Mouse (Mus musculus) liver, adult 2 months (tissue): ENCODE measurements around the gene Fgfr2. TPM values are rescaled to one million over a fixed set of nuclear protein-coding genes. Genes with fewer than 3 reads are reported as not detected.

ENCODE experiments used
- DNase-seq: peaks from one replicate; pipeline ENCODE4 v3.0.0-alpha.2; 2011; ENCODE audit warnings: low read depth, low spot score; ENCODE audit errors: extremely low read depth
- H3K27ac ChIP-seq: fragments of 200-500 bp; replicated peaks from 2 replicates; pipeline ENCODE4 v1.5.1; 2012; ENCODE audit warnings: low read depth, mild to moderate bottlenecking, control low read depth, inconsistent platforms, low read length; ENCODE audit not compliant: insufficient read depth
- H3K27me3 ChIP-seq: fragments of 200-500 bp; 2 replicates; pipeline ENCODE4 v1.6.1; 2012; ENCODE audit warnings: mild to moderate bottlenecking, moderate library complexity, low read length, inconsistent platforms; ENCODE audit not compliant: control insufficient read depth, insufficient read depth
- H3K36me3 ChIP-seq: fragments of 200-500 bp; 2 replicates; pipeline ENCODE4 v1.6.1; 2012; ENCODE audit warnings: low read length, inconsistent platforms; ENCODE audit not compliant: control insufficient read depth, insufficient read depth
- H3K4me1 ChIP-seq: fragments of 200-500 bp; 2 replicates; pipeline ENCODE4 v1.6.1; 2011; ENCODE audit warnings: low read length; ENCODE audit not compliant: control insufficient read depth, insufficient read depth
- H3K4me3 ChIP-seq: fragments of 200-500 bp; 2 replicates; pipeline ENCODE4 v1.5.1; 2011; ENCODE audit warnings: low read depth, mild to moderate bottlenecking, control low read depth, low read length, moderate library complexity; ENCODE audit not compliant: insufficient read depth
- H3K79me2 ChIP-seq: fragments of 200-500 bp; 2 replicates; pipeline ENCODE4 v1.6.1; 2012; ENCODE audit warnings: inconsistent platforms, mild to moderate bottlenecking, low read length, moderate library complexity; ENCODE audit not compliant: control insufficient read depth, insufficient read depth
- H3K9ac ChIP-seq: fragments of 200-500 bp; 2 replicates; pipeline ENCODE4 v1.6.1; 2012; ENCODE audit warnings: low read depth, mild to moderate bottlenecking, control low read depth, inconsistent platforms, low read length
- CTCF ChIP-seq: fragments of 200-500 bp; IDR thresholded peaks from 2 replicates; pipeline ENCODE4 v1.5.1; 2011; ENCODE audit warnings: low read depth, low read length, control low read depth
- POLR2A ChIP-seq: fragments of 200-500 bp; IDR thresholded peaks from 2 replicates; pipeline ENCODE4 v1.6.1; 2011; ENCODE audit warnings: low read length, control low read depth; ENCODE audit not compliant: insufficient read depth; ENCODE audit errors: extremely low read depth
- WGBS: fragments of 180-500 bp; shearing (Covaris S2); methylation state at CpG from one replicate; pipeline ENCODE4 v1.1.7; 2018; 5-methylcytosine and 5-hydroxymethylcytosine counted together
- polyA plus RNA-seq: library from polyadenylated mRNA; depleted of rRNA; stranded (reverse); fragments of >200 nt; gene quantifications from 2 replicates; pipeline ENCODE4 v1.2.3, GENCODE M21; 2012
- total RNA-seq: library from RNA; depleted of rRNA; stranded (reverse); fragments of >200 nt; gene quantifications from 2 replicates; pipeline ENCODE4 v1.2.3, GENCODE M21; 2014

The Fgfr2 gene
- total and polyA plus RNA-seq, 2 experiments = 16.7 to 35.2 TPM

DNA sequence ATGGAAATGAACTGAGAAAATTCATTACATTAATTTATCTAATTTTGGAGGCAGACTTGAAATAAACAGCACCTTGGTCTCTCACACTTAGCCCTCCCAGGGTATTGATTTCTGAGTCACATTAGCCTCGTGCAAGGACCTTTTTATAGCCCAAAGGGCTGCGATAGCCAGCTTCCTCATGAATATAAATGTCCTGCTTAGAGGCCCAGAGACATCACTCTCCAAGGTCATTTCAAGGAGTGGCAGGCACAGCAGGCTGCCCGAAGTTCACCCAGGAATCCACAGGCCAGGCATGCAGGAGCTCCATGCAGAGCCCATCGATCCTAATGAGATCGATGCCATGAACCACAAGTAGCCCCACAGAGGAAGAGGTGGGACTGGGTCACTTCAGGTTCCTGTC, 697.1 kb downstream of the Fgfr2 start:
- H3K36me3 ChIP-seq = no peaks in the 10 kb centered on the region
- DNase-seq = no peak
- H3K27me3 ChIP-seq = no peaks in the 10 kb centered on the region
- TF ChIP-seq POLR2A (no peak), CTCF (no peak)
- 77% methylated on average over 5 of the region's 5 CpGs for WGBS
- no peak overlapping the region for H3K4me3 ChIP-seq
- no peaks in the 10 kb centered on the region for H3K79me2 ChIP-seq
- peaks cover 2% of the 10 kb centered on the region for H3K4me1 ChIP-seq
- H3K27ac ChIP-seq = no peak overlapping the region
- H3K9ac ChIP-seq = no peak overlapping the region

DNA sequence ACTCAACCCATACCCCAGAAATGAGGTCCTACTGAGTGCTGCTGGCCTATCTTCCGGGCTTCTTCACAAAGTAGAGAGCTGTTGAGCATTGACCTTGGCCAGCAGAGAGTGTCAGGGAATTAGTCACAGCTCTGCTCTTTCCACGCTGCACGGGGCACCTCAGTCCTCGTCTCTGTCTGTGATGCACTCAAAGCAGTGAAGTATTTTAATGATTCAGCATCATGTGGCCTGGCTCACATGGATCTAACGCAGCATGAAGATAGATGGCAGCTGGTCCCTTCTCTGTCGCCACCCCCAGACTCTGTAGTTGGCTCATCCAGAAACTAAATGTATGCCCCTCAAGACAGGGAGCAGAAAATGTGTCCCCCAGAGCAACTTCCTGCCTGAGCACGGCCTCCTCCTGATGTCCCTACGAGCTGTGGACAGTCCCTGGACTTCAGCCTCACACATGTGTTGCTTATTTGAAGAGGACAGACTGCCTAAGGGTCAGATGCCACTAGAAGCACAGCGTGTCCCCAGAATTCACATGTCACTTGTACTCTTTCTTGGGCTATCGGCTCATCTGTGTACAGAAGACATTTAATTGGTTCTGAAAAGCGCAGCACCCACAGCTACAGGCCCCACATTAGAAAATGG, 697.7 kb downstream of the Fgfr2 start:
- no peak for TF ChIP-seq CTCF
- TF ChIP-seq POLR2A = no peak
- H3K27ac ChIP-seq = no peak overlapping the region; the same call in 1 of the 2 replicates
- no peaks in the 10 kb centered on the region for H3K36me3 ChIP-seq
- H3K9ac ChIP-seq = no peak overlapping the region
- no peaks in the 10 kb centered on the region for H3K79me2 ChIP-seq
- peak; percentile 6 for DNase-seq
- no peaks in the 10 kb centered on the region for H3K27me3 ChIP-seq
- 71% methylated on average over 11 of the region's 11 CpGs for WGBS
- H3K4me1 ChIP-seq = peaks cover 2% of the 10 kb centered on the region
- no peak overlapping the region for H3K4me3 ChIP-seq

DNA sequence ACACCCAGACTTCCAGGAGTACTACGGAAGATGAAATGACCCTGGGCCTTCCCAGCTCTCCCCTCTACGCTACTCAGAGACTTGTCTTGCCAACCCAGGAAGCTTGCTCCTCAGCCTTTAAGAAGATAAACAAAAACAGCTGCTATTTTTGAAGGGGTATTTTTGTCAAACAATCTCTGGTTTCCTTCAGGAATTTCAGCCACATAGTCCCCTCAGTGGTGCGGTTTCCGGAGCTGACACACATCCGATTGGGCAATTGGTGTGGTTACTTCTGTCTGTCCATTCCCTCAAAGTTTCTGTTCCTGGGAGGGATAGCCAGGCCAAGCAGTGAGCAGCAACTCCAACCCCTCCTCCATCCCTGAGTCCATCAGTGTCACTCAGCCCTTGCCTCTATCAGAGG, 699.6 kb downstream of the Fgfr2 start:
- peak; percentile 28 for DNase-seq
- Histone ChIP-seq H3K4me1 (no peaks in the 10 kb centered on the region; the same call in 1 of the 2 replicates), H3K4me3 (no peak overlapping the region), H3K27me3 (no peaks in the 10 kb centered on the region), H3K9ac (no peak overlapping the region), H3K79me2 (no peaks in the 10 kb centered on the region), H3K27ac (peak overlapping the region; percentile 78), H3K36me3 (no peaks in the 10 kb centered on the region)
- TF ChIP-seq POLR2A (no peak), CTCF (no peak)
- WGBS = 80% methylated on average over 5 of the region's 5 CpGs

DNA sequence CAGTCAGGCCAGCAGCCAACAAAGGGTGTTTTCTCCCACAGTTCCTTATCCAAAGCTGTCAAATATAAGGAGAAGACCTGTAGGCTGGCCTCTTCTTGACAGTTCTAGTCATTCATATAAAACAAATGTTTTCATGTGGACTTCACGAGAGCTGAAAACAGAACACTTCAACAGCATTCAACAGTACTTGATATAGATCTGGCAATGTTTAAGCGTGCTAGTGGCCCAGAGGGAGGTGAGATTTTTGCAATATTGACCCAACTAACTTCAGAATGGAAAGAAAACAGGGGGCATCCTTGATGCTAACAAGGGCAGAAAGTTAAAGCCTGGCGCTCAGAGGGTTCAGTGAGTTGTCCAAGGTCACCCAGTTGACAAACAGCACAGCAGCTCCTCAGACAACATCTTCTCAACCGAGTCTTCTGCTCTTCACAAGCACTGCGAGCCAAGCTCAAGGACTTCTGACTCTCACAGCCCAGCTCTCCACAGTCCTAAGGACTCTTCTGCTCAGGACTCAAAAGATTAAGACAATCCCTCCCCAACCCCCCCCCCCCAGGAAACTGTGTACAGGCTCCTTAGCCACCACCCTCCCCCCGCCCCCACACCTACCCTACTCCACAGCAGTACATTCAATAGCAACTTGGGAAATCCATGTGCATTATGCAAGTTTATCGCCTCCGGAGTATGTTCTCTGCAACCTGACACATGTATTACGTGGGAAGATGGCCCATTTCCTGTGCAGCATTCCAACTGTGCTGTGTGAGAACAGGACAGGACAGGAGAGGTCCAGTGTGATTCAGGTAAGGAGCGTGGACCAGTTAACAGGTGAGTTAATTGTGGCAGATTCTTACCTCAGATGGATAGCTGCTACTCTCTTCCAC, 703.5 kb downstream of the Fgfr2 start:
- WGBS = 92% methylated on average over 10 of the region's 10 CpGs
- no peaks in the 10 kb centered on the region for H3K36me3 ChIP-seq
- DNase-seq = no peak
- H3K4me3 ChIP-seq = no peak overlapping the region
- H3K27ac ChIP-seq = no peak overlapping the region
- H3K79me2 ChIP-seq = no peaks in the 10 kb centered on the region
- no peak overlapping the region for H3K9ac ChIP-seq
- TF ChIP-seq POLR2A (no peak), CTCF (no peak)
- H3K27me3 ChIP-seq = no peaks in the 10 kb centered on the region
- no peaks in the 10 kb centered on the region; the same call in 1 of the 2 replicates for H3K4me1 ChIP-seq

DNA sequence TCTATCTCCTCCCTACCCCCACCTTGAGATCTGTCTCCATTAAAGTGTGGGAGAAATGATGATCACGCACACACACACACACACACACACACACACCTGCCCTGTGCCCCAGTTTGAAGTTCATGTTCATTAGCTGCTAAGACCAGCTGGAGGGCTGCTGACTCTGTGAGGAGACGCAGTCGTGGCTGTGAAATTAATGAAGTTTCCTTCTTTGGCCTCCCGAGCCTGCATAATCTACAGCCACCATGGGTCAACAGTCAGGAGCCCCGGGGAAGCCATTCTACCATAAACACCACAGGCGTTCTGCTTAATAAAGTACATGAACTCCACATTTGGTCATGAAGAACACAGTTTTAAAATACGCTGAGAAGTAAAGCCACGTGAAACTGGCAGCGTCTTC, 706.3 kb downstream of the Fgfr2 start:
- Histone ChIP-seq H3K79me2 (no peaks in the 10 kb centered on the region), H3K4me3 (no peak overlapping the region), H3K9ac (no peak overlapping the region), H3K36me3 (no peaks in the 10 kb centered on the region), H3K27ac (no peak overlapping the region), H3K27me3 (no peaks in the 10 kb centered on the region), H3K4me1 (no peaks in the 10 kb centered on the region)
- no peak for DNase-seq
- TF ChIP-seq POLR2A (no peak), CTCF (no peak)
- 81% methylated on average over 9 of the region's 9 CpGs for WGBS

DNA sequence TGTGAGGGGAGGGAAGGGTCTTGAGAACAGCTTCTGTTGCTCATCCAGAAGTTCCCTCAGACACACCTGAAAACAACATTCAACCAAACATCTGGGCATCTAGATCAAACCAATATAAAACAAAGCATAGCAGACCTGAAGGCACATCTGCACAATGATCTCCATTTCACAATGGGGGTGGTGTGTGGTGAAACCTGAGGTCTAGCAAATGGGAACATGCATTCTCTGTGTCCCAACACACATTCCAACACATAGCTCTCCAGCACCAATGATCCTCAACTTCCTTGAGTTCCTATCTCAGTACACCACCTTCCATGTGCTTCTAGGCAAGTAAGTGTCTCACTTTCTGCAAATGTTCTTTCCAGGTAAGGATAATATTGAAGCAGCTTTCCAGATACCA, 707.3 kb downstream of the Fgfr2 start:
- H3K79me2 ChIP-seq = no peaks in the 10 kb centered on the region
- TF ChIP-seq POLR2A (no peak), CTCF (no peak)
- H3K9ac ChIP-seq = no peak overlapping the region

More for the DNA sequence above, 707.3 kb downstream of the Fgfr2 start:
- no peak for DNase-seq
- Histone ChIP-seq H3K4me1 (no peaks in the 10 kb centered on the region), H3K4me3 (no peak overlapping the region), H3K27ac (no peak overlapping the region), H3K27me3 (no peaks in the 10 kb centered on the region), H3K36me3 (no peaks in the 10 kb centered on the region)
